Mouse (Mus musculus) lung, embryonic 14.5 days (tissue): ENCODE results near the gene Sohlh2. TPM values are rescaled to one million over a fixed set of nuclear protein-coding genes. Genes with fewer than 3 reads are reported as not detected.
A peak's percentile ranks its signal among the peaks of the same experiment; 100 is the strongest.

ENCODE experiments used
- ATAC-seq: fragments of 200-750 bp; cut with Nextera tagmentation; 2 replicates; pipeline ENCODE4 v1.8.0; 2017; ENCODE audit warnings: mild to moderate bottlenecking, moderate TSS enrichment, moderate library complexity; ENCODE audit not compliant: insufficient read depth
- DNase-seq: peaks from one replicate; pipeline ENCODE4 v3.0.0-alpha.2; 2015
- H3K27ac ChIP-seq: fragments of 300-500 bp; sonication (generic); 2 replicates; pipeline ENCODE4 v1.5.1; 2014; ENCODE audit warnings: low read depth, mild to moderate bottlenecking, moderate library complexity
- H3K27me3 ChIP-seq: fragments of 300-500 bp; sonication (generic); 2 replicates; pipeline ENCODE4 v1.6.1; 2014; ENCODE audit warnings: low read length, control low read depth; ENCODE audit not compliant: insufficient read depth
- H3K36me3 ChIP-seq: fragments of 300-500 bp; sonication (generic); 2 replicates; pipeline ENCODE4 v1.6.1; 2014; ENCODE audit warnings: control low read depth; ENCODE audit not compliant: insufficient read depth
- H3K4me1 ChIP-seq: fragments of 300-500 bp; sonication (generic); 2 replicates; pipeline ENCODE4 v1.6.1; 2014; ENCODE audit warnings: antibody characterized with exemption, control low read depth; ENCODE audit not compliant: insufficient read depth
- H3K4me2 ChIP-seq: fragments of 300-500 bp; sonication (generic); 2 replicates; pipeline ENCODE4 v1.6.1; 2014; ENCODE audit warnings: mild to moderate bottlenecking
- H3K4me3 ChIP-seq: fragments of 300-500 bp; sonication (generic); 2 replicates; pipeline ENCODE4 v1.5.1; 2014; ENCODE audit warnings: low read depth, low read length
- H3K9ac ChIP-seq: fragments of 300-500 bp; sonication (generic); 2 replicates; pipeline ENCODE4 v1.6.1; 2014
- H3K9me3 ChIP-seq: fragments of 300-500 bp; sonication (generic); 2 replicates; pipeline ENCODE4 v1.6.1; 2016; ENCODE audit warnings: low read depth, low read length, control low read depth
- CTCF ChIP-seq: IDR thresholded peaks from 2 replicates; pipeline ENCODE4 v1.5.1; 2016; ENCODE audit warnings: antibody characterized with exemption, low read depth
- WGBS: fragments of 180-500 bp; shearing (Covaris S2); extraction: QIAGEN DNeasy Blood & Tissue Kit; methylation state at CpG from one replicate; pipeline ENCODE4 v1.1.7; 2014; 5-methylcytosine and 5-hydroxymethylcytosine counted together
- polyA plus RNA-seq: library from polyadenylated mRNA; unstranded; fragments of >200 nt; fragmentation: Nextera tagmentation; extraction: Ambion mirVana; gene quantifications from 2 replicates; pipeline ENCODE4 v1.2.1, GENCODE M21; 2014

Gene Sohlh2
- polyA plus RNA-seq, 1 experiment from 2014 or later: not detected

DNA sequence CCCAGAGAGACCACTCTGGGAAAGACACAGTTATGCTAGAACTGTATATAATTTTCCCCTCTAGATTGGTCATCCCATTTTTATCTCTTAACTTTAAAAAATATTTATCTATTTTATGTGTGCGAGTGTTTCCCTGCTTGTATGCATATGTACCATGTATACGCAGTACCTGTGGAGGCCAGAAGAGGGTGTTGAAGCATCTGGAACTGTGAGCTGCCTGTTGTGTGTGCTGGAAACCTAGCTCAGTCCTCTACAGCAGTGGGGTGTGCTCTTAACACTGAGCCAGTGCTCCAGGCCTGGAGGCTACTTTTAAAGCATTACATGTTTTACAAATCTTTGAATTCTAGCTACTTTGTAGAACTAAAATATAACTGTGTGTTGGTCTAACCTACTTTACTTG lies 24.6 kb downstream of the Sohlh2 start:
- Histone ChIP-seq H3K36me3 (no peaks in the 10 kb centered on the region), H3K27ac (no peak overlapping the region), H3K4me1 (no peaks in the 10 kb centered on the region), H3K9ac (no peak overlapping the region), H3K27me3 (no peaks in the 10 kb centered on the region), H3K4me2 (no peak overlapping the region), H3K9me3 (no peaks in the 10 kb centered on the region), H3K4me3 (no peak overlapping the region)
- DNase-seq: no peak
- TF ChIP-seq CTCF: peak; percentile 21; the same call in 1 of the 2 replicates
- WGBS: 94% methylated on average over 2 of the region's 2 CpGs
- ATAC-seq: no peak

DNA sequence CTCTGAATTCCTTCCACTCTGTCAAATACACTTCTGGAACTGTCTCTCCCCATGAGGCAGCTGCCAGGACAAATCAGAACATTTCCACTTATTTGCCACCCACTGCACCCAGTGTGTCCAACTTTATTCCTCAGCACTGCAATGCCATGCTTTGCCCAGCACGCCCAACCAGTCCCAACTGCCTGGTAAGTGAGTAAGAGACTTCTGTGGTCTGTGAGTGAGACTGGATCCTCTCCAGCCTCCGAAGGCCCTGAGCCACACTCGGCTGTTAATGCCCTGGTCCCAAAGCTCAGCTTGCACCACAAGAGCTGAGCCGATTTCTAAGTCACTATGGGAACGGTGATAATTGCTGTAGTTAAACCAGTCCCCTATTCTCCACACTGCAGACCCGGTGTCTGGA lies 25.8 kb downstream of the Sohlh2 start:
- WGBS: 63% methylated on average over 6 of the region's 6 CpGs
- ATAC-seq (no peak), DNase-seq (no peak)
- Histone ChIP-seq H3K4me3 (no peak overlapping the region), H3K9ac (no peak overlapping the region), H3K4me2 (no peak overlapping the region), H3K27ac (no peak overlapping the region), H3K27me3 (no peaks in the 10 kb centered on the region), H3K4me1 (no peaks in the 10 kb centered on the region), H3K36me3 (no peaks in the 10 kb centered on the region), H3K9me3 (no peaks in the 10 kb centered on the region)
- no peak for TF ChIP-seq CTCF

DNA sequence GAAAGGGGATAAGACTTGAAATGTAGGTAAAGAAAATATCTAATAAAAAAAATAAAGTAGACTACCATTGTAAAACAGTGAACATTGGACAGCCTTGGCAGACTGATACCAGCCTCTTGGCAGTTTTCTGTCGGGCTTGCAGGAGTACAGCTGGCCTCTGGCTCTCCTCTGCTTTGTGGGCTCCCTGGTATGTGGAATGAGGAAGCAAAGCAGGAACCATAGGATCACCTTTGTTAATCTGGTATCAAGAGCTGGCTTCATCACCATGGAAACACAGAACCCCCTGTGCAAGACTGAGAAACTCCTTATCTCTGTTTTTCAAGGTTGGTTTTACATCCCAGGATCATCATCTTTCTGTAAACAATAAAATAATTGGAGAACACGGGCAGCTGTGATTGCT lies 30.4 kb downstream of the Sohlh2 start:
- no peak for TF ChIP-seq CTCF
- ATAC-seq: peak; percentile 70; the same call in 1 of the 2 replicates
- WGBS: 23% methylated on average over 2 of the region's 2 CpGs

DNA sequence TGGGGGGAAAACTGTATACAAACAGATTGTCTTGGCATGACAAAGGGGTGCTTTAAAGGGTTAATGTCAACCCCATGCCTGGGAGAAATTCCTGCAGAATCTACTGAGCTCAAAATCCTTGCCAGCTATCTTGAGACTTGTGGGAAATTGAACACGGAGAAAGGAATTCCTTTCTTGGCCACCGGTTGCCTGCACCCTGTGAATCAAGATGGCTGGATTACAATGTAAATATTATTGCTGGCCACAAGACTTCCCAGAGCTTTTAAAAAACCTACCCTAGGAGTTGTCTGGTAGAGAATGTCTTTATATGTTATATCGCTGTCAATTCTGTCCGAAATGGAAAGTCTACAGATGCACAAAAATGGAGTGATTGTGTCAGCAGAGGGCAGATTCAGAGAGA lies 32.0 kb downstream of the Sohlh2 start:
- ATAC-seq: peak; percentile 54; the same call in 1 of the 2 replicates
- TF ChIP-seq CTCF: no peak
- H3K27ac ChIP-seq: no peak overlapping the region

More for the DNA sequence above, 30.4 kb downstream of the Sohlh2 start:
- H3K4me2 ChIP-seq: no peak overlapping the region
- H3K36me3 ChIP-seq: no peaks in the 10 kb centered on the region
- no peak overlapping the region for H3K4me3 ChIP-seq
- H3K27ac ChIP-seq: no peak overlapping the region
- no peak overlapping the region for H3K9ac ChIP-seq
- H3K4me1 ChIP-seq: no peaks in the 10 kb centered on the region
- H3K27me3 ChIP-seq: no peaks in the 10 kb centered on the region
- DNase-seq: peak; percentile 27
- H3K9me3 ChIP-seq: no peaks in the 10 kb centered on the region

DNA sequence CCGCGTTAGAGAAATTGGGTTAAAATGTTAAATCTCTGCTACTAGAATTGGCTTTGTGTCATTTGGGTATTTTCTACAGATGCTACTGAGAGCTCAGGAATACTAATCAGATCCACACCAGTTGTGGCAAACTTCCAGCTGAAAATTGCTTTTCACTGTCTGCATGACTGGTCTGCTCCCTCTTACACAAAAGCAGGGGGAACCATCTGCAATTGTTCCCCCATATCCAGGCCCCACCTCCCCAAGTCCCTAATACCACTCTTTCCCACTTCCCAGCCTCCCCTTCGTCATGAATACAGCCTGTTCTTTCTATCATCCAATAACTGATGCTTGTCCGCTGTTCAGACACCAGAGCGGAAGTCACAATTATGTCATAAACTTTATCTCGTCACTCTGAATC lies 32.6 kb downstream of the Sohlh2 start:
- Histone ChIP-seq H3K9ac (no peak overlapping the region), H3K4me3 (no peak overlapping the region), H3K9me3 (no peaks in the 10 kb centered on the region), H3K27me3 (no peaks in the 10 kb centered on the region), H3K36me3 (no peaks in the 10 kb centered on the region), H3K4me1 (no peaks in the 10 kb centered on the region), H3K27ac (no peak overlapping the region), H3K4me2 (no peak overlapping the region)
- 83% methylated on average over 6 of the region's 6 CpGs for whole genome bisulfite sequencing
- no peak for ATAC-seq
- no peak for TF ChIP-seq CTCF
- peak; percentile 32 for DNase-seq

More for the DNA sequence above, 32.0 kb downstream of the Sohlh2 start:
- 36% methylated on average over 4 of the region's 4 CpGs for WGBS
- Histone ChIP-seq H3K36me3 (no peaks in the 10 kb centered on the region), H3K27me3 (no peaks in the 10 kb centered on the region), H3K4me3 (no peak overlapping the region), H3K4me2 (no peak overlapping the region), H3K9ac (no peak overlapping the region), H3K9me3 (no peaks in the 10 kb centered on the region), H3K4me1 (no peaks in the 10 kb centered on the region)
- peak; percentile 21 for DNase-seq

DNA sequence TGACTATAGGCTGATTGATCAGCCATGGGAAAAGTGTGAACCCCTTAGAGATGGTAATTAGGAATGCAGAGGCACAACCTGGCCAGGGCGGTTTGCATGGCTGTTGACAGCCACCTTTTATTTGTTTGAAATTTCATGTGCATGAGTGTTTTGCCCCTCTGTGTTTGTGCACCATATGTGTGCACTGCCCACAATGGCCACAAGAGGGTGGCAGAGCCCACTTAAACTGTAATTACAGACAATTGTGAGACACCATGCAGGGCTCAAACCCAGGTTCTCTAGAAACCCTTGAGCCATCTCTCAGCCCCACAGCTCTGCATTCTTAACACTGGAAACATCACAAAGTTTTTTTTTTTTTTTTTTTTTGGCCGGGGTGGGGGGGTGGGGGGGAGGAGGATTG lies 40.7 kb downstream of the Sohlh2 start:
- Histone ChIP-seq H3K27ac (no peak overlapping the region), H3K9ac (no peak overlapping the region), H3K9me3 (peaks cover 4% of the 10 kb centered on the region; the same call in 1 of the 2 replicates), H3K36me3 (no peaks in the 10 kb centered on the region), H3K4me1 (no peaks in the 10 kb centered on the region), H3K4me3 (no peak overlapping the region), H3K27me3 (no peaks in the 10 kb centered on the region), H3K4me2 (no peak overlapping the region)
- DNase-seq (no peak), ATAC-seq (no peak)
- 81% methylated on average over 2 of the region's 2 CpGs for WGBS
- peak; percentile 42 for TF ChIP-seq CTCF

DNA sequence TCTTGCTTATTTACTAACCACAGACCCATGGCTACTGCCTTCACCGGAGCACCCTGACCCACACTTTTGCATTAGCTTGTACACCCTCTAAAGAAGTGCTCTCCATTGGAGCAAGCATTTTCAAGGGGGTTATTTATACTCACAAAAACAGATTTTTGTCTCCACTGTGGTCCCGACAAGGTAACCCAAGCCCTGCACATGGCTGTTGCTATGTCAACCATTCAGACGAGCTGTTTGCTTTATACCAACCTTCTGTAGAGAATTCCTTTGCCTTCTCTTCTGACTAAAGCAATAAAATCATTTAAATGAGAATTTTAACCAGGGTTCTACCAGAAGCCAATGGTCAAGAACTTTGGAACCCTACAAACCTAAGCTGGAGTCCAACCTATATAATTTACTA lies 42.0 kb downstream of the Sohlh2 start:
- Histone ChIP-seq H3K27ac (no peak overlapping the region), H3K36me3 (no peaks in the 10 kb centered on the region), H3K27me3 (no peaks in the 10 kb centered on the region), H3K4me3 (no peak overlapping the region), H3K9me3 (peaks cover 4% of the 10 kb centered on the region; the same call in 1 of the 2 replicates), H3K9ac (no peak overlapping the region), H3K4me1 (no peaks in the 10 kb centered on the region), H3K4me2 (no peak overlapping the region)
- ATAC-seq (no peak), DNase-seq (no peak)
- no peak for TF ChIP-seq CTCF
- 68% methylated on average over 3 of the region's 3 CpGs for WGBS
